ENCODE assay signal across 35 mouse cellular contexts in genomic region chr11:75756687-75757086, GRCm38 (mm10). TPM values are rescaled to one million over a fixed set of nuclear protein-coding genes. Genes with fewer than 3 reads are reported as not detected.
DNase-seq lines count a peak whose midpoint lies in the region; ATAC-seq and TF ChIP-seq lines count a peak whose summit lies in the region.
"Had no signal": no experiment of that assay in that cellular context is flagged by ENCODE, and none has a peak within 500 bp of the region (broad histone marks: within the 10 kb centered on the region; RNA-seq: fewer than 3 reads in every experiment).

No protein-coding gene starts in this region.

- ATAC-seq in intestine, postnatal 0 days, result no peak
- ATAC-seq in intestine, embryonic 16.5 days, result no peak
- peak; percentile 86 for ATAC-seq in inflammation-experienced regulatory T-cells, adult 6 months
- ATAC-seq in megakaryocyte, adult 5-6 weeks (ENCODE audit: poor library complexity, severe bottlenecking), result no peak
- ATAC-seq: forebrain, postnatal 0 days; hindbrain, postnatal 0 days; lung, postnatal 0 days; midbrain, embryonic 15.5 days had no signal

- H3K4me3 ChIP-seq in intestine, postnatal 0 days (ENCODE audit: low read depth, low read length), result no peak overlapping the region
- H3K4me3 ChIP-seq in intestine, embryonic 16.5 days (ENCODE audit: low read length), result no peak overlapping the region
- H3K4me3 ChIP-seq: embryonic facial prominence, embryonic 10.5 days; embryonic facial prominence, embryonic 15.5 days; forebrain, embryonic 12.5 days; heart, embryonic 10.5 days; heart, embryonic 15.5 days; hindbrain, embryonic 12.5 days; kidney, embryonic 15.5 days; limb, embryonic 10.5 days; limb, embryonic 15.5 days; liver, embryonic 13.5 days; midbrain, embryonic 10.5 days; midbrain, embryonic 15.5 days had no signal

- no peaks in the 10 kb centered on the region for H3K9me3 ChIP-seq in intestine, postnatal 0 days (ENCODE audit: control insufficient read depth)
- no peaks in the 10 kb centered on the region for H3K9me3 ChIP-seq in intestine, embryonic 16.5 days (ENCODE audit: control insufficient read depth, low read length)
- H3K9me3 ChIP-seq: embryonic facial prominence, embryonic 10.5 days; embryonic facial prominence, embryonic 15.5 days; forebrain, embryonic 12.5 days; G1E; heart, embryonic 10.5 days; heart, embryonic 15.5 days; hindbrain, embryonic 12.5 days; kidney, embryonic 15.5 days; limb, embryonic 10.5 days; limb, embryonic 15.5 days; liver, embryonic 13.5 days; midbrain, embryonic 10.5 days; midbrain, embryonic 15.5 days had no signal

- peak; percentile 55 for DNase-seq in 416B (ENCODE audit: low read depth)
- DNase-seq in CD8-positive naive resting alpha-beta T cell, adult 2 months (ENCODE audit: low read depth in 2 of 2, low spot score in 2 of 2), result peak; percentile 25 to 46
- DNase-seq in left cerebral cortex, adult 8-10 months (ENCODE audit: low spot score in 2 of 2), result no peak
- DNase-seq in cerebellum, adult 9-11 months, result no peak
- DNase-seq: adrenal gland, postnatal 14 days; cerebellum, adult 11-12 months; cerebellum, postnatal 10 days; forebrain, postnatal 0 days; gastrocnemius, postnatal 25 days; heart, adult 11 months; kidney, adult 18-20 months; kidney, postnatal 25 days; liver, embryonic 13.5 days; lung, adult 18-20 months; spleen, adult 18-20 months had no signal

- H3K27ac ChIP-seq in intestine, postnatal 0 days (ENCODE audit: low read depth, low read length), result no peak overlapping the region
- H3K27ac ChIP-seq in intestine, embryonic 16.5 days (ENCODE audit: low read length), result no peak overlapping the region
- H3K27ac ChIP-seq: embryonic facial prominence, embryonic 10.5 days; embryonic facial prominence, embryonic 15.5 days; forebrain, embryonic 12.5 days; heart, embryonic 10.5 days; heart, embryonic 15.5 days; hindbrain, embryonic 12.5 days; hindbrain, postnatal 0 days; kidney, embryonic 15.5 days; limb, embryonic 10.5 days; limb, embryonic 15.5 days; liver, embryonic 13.5 days; midbrain, embryonic 10.5 days; midbrain, embryonic 15.5 days; stomach, postnatal 0 days had no signal

- peak; percentile 10; the same call in 1 of the 2 replicates for TF ChIP-seq CTCF in intestine, postnatal 0 days (IDR thresholded peaks at IDR 0.05; ENCODE audit: low read depth)

- no peaks in the 10 kb centered on the region for H3K4me1 ChIP-seq in intestine, postnatal 0 days (replicated peaks; ENCODE audit: control insufficient read depth, insufficient read depth, low read length)
- H3K4me1 ChIP-seq in intestine, embryonic 16.5 days (ENCODE audit: control insufficient read depth, insufficient read depth, low read length), result 0 out of 2 replicates have a peak, but pooled peaks cover 1% of the 10 kb centered on the region
- H3K4me1 ChIP-seq: embryonic facial prominence, embryonic 10.5 days; embryonic facial prominence, embryonic 15.5 days; forebrain, embryonic 12.5 days; heart, embryonic 10.5 days; hindbrain, embryonic 12.5 days; kidney, embryonic 15.5 days; limb, embryonic 10.5 days; limb, embryonic 15.5 days; midbrain, embryonic 10.5 days had no signal

- H3K9ac ChIP-seq in intestine, postnatal 0 days (ENCODE audit: low read depth, low read length), result no peak overlapping the region
- H3K9ac ChIP-seq in intestine, embryonic 16.5 days (ENCODE audit: low read depth, low read length), result no peak overlapping the region
- H3K9ac ChIP-seq: embryonic facial prominence, embryonic 15.5 days; forebrain, embryonic 12.5 days; forebrain, postnatal 0 days; heart, embryonic 15.5 days; hindbrain, embryonic 12.5 days; kidney, embryonic 15.5 days; limb, embryonic 15.5 days; liver, embryonic 13.5 days; midbrain, embryonic 15.5 days had no signal

- H3K36me3 ChIP-seq in intestine, postnatal 0 days (ENCODE audit: control insufficient read depth, insufficient read depth), result peaks cover 44% of the 10 kb centered on the region
- peaks cover 22% of the 10 kb centered on the region for H3K36me3 ChIP-seq in intestine, embryonic 16.5 days (ENCODE audit: control insufficient read depth, insufficient read depth, low read length)

- H3K27me3 ChIP-seq in intestine, postnatal 0 days (replicated peaks; ENCODE audit: control insufficient read depth, insufficient read depth, low read length), result no peaks in the 10 kb centered on the region
- no peaks in the 10 kb centered on the region for H3K27me3 ChIP-seq in intestine, embryonic 16.5 days (replicated peaks; ENCODE audit: control insufficient read depth, insufficient read depth, low read length)
- H3K27me3 ChIP-seq: embryonic facial prominence, embryonic 15.5 days; forebrain, embryonic 12.5 days; heart, embryonic 15.5 days; hindbrain, embryonic 12.5 days; kidney, embryonic 15.5 days; limb, embryonic 15.5 days; liver, embryonic 13.5 days; midbrain, embryonic 15.5 days had no signal

- WGBS in intestine, postnatal 0 days, result 81% methylated on average over 8 of the region's 8 CpGs
- 85% methylated on average over 8 of the region's 8 CpGs for WGBS in intestine, embryonic 16.5 days

- H3K4me2 ChIP-seq in intestine, postnatal 0 days (replicated peaks; ENCODE audit: low read depth), result no peak overlapping the region
- H3K4me2 ChIP-seq in intestine, embryonic 16.5 days (ENCODE audit: low read depth, low read length), result no peak overlapping the region
- H3K4me2 ChIP-seq: embryonic facial prominence, embryonic 15.5 days; forebrain, embryonic 12.5 days; heart, embryonic 15.5 days; hindbrain, embryonic 12.5 days; kidney, embryonic 15.5 days; limb, embryonic 15.5 days; liver, embryonic 13.5 days; midbrain, embryonic 15.5 days had no signal

RNA-seq across cellular contexts. Expression of gene Ywhae, which starts 24.0 kb away (rescaled TPM):
- polyA plus RNA-seq in intestine, postnatal 0 days (2015; fragmentation: Nextera tagmentation; extraction: Ambion mirVana), result 365 and 373 TPM in 2 replicates
- 648 and 718 TPM in 2 replicates for polyA plus RNA-seq in intestine, embryonic 16.5 days (2015; fragmentation: Nextera tagmentation; extraction: Ambion mirVana)
- 100 to 1,000 TPM; 347 to 645 (median 394) TPM for polyA plus RNA-seq in inflammation-experienced regulatory T-cells, adult 6 months (2017; shearing (Covaris generic))
- 1,000 to 10,000 TPM; 1,072 to 1,190 (median 1,127) TPM for total RNA-seq in left cerebral cortex, adult 8-10 months (2022)
- 494 and 497 TPM in 2 replicates for total RNA-seq in megakaryocyte, adult 5-6 weeks (2015)
- total RNA-seq in megakaryocyte, adult 5-6 weeks (2017), result 231 and 282 TPM in 2 replicates

RNA-seq across cellular contexts. Expression of gene Doc2b, which starts 39.2 kb away (rescaled TPM):
- polyA plus RNA-seq in intestine, postnatal 0 days (2015; fragmentation: Nextera tagmentation; extraction: Ambion mirVana), result 0.72 TPM in 2 replicates
- polyA plus RNA-seq in intestine, embryonic 16.5 days (2015; fragmentation: Nextera tagmentation; extraction: Ambion mirVana), result 0.61 and 0.97 TPM in 2 replicates
- not detected for polyA plus RNA-seq in inflammation-experienced regulatory T-cells, adult 6 months (2017; shearing (Covaris generic))
- 10 to 100 TPM; 21.7 to 32.6 (median 24.1) TPM for total RNA-seq in left cerebral cortex, adult 8-10 months (2022)
- not detected in 2 replicates for total RNA-seq in megakaryocyte, adult 5-6 weeks (2015)
- not detected in 2 replicates for total RNA-seq in megakaryocyte, adult 5-6 weeks (2017)
- total RNA-seq: G1E; neutrophil, adult 5-6 weeks had no signal
- polyA plus RNA-seq: G1E had no signal

Comparison
In these comparisons a context has a peak if more than half of its experiments do, and no peak if none do; other contexts are left out.
1. DNase-seq: peak in 416B (single experiment) and CD8-positive naive resting alpha-beta T cell, adult 2 months (2 of 2); none in left cerebral cortex, adult 8-10 months (0 of 2) and cerebellum, adult 9-11 months (single experiment).